Comparison of ENCODE assay signal across 8 mouse cellular contexts in the genomic region with DNA sequence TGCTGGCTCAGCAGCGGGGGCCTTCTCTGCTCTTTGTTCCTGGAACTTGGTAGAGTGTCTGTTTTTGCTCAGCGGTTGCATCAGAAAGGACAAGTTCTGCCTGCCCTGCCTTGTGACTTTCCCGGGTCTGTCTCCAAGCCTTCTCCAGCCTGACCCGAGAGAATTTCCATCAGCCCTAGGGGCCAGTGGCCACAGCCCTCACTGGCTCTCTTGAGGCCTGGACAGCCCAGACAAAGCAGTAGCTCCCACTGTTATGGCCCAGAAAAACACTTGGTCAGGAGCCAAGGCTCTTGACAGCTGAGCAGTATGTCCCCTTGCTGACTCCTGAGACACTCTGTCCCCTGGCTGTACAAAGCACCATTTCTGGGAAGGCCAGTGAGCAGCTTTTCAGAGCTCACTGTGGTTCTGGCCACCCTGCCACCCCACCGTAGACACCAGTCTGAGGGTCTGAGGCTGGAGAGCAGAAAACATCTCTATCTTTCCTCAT. TPM values are rescaled to one million over a fixed set of nuclear protein-coding genes. Genes with fewer than 3 reads are reported as not detected.
DNase-seq lines count a peak whose midpoint lies in the region; ATAC-seq lines count a peak whose summit lies in the region.

Gene Phyhd1 (plus strand): TSS at position 437 of the 487 bp plus-strand sequence.

- peak within 1 kb of the TSS; percentile 26; the same call in 1 of the 2 replicates for H3K4me2 ChIP-seq in embryonic facial prominence, embryonic 14.5 days (ENCODE audit: low read depth, low read length)
- peak within 1 kb of the TSS; percentile 38 for H3K4me2 ChIP-seq in kidney, embryonic 15.5 days
- peak within 1 kb of the TSS; percentile 39 for H3K4me2 ChIP-seq in limb, embryonic 13.5 days (replicated peaks)

- no peak; the same call in 1 of the 2 replicates for ATAC-seq in embryonic facial prominence, embryonic 14.5 days (ENCODE audit: low read depth)
- no peak; the same call in 1 of the 2 replicates for ATAC-seq in kidney, embryonic 15.5 days (replicated peaks; ENCODE audit: low FRiP score)
- ATAC-seq in limb, embryonic 13.5 days (ENCODE audit: low FRiP score, low read depth) = no peak

- H3K36me3 ChIP-seq in embryonic facial prominence, embryonic 14.5 days (ENCODE audit: control insufficient read depth, insufficient read depth, low read length) = peaks cover 35% of the 10 kb centered on the region
- H3K36me3 ChIP-seq in heart, embryonic 10.5 days = peaks cover 38% of the 10 kb centered on the region
- H3K36me3 ChIP-seq in kidney, embryonic 15.5 days = peaks cover 37% of the 10 kb centered on the region
- H3K36me3 ChIP-seq in limb, embryonic 13.5 days = peaks cover 43% of the 10 kb centered on the region

- 20% methylated on average over 5 of the region's 5 CpGs for WGBS in embryonic facial prominence, embryonic 14.5 days
- WGBS in heart, embryonic 10.5 days = 23% methylated on average over 5 of the region's 5 CpGs
- 55% methylated on average over 5 of the region's 5 CpGs for WGBS in kidney, embryonic 15.5 days
- 38% methylated on average over 4 of the region's 5 CpGs for WGBS in limb, embryonic 13.5 days

- H3K4me1 ChIP-seq in embryonic facial prominence, embryonic 14.5 days (ENCODE audit: control insufficient read depth, insufficient read depth, low read length) = peaks cover 28% of the 10 kb centered on the region
- H3K4me1 ChIP-seq in heart, embryonic 10.5 days = peaks cover 46% of the 10 kb centered on the region
- peaks cover 62% of the 10 kb centered on the region for H3K4me1 ChIP-seq in kidney, embryonic 15.5 days
- peaks cover 45% of the 10 kb centered on the region for H3K4me1 ChIP-seq in limb, embryonic 13.5 days

- DNase-seq in urinary bladder, postnatal 14 days (ENCODE audit: low spot score) = peak; percentile 58
- no peak for DNase-seq in urinary bladder, postnatal 10 days (ENCODE audit: low spot score)
- DNase-seq in embryonic facial prominence, embryonic 14.5 days (ENCODE audit: low spot score) = peak; percentile 68
- DNase-seq in heart, embryonic 10.5 days (ENCODE audit: low spot score) = no peak
- peak; percentile 5 for DNase-seq in naive thymus-derived CD4-positive, alpha-beta T cell, adult 2 months (ENCODE audit: low read depth)
- no peak for DNase-seq in thymus, postnatal 4 days

- no peak within 1 kb of the TSS for H3K4me3 ChIP-seq in embryonic facial prominence, embryonic 14.5 days (ENCODE audit: low read depth, low read length)
- H3K4me3 ChIP-seq in heart, embryonic 10.5 days = peak within 1 kb of the TSS; percentile 29
- H3K4me3 ChIP-seq in kidney, embryonic 15.5 days (replicated peaks) = peak within 1 kb of the TSS; percentile 12
- no peak within 1 kb of the TSS for H3K4me3 ChIP-seq in limb, embryonic 13.5 days

- H3K9ac ChIP-seq in embryonic facial prominence, embryonic 14.5 days (ENCODE audit: low read depth, low read length) = peak within 1 kb of the TSS; percentile 42
- H3K9ac ChIP-seq in kidney, embryonic 15.5 days = 0 out of 2 replicates have a peak within 1 kb of the TSS, but pooled peaks have one; percentile 8
- H3K9ac ChIP-seq in limb, embryonic 13.5 days = peak within 1 kb of the TSS; percentile 4

- no peaks in the 10 kb centered on the region for H3K27me3 ChIP-seq in embryonic facial prominence, embryonic 14.5 days (replicated peaks; ENCODE audit: control insufficient read depth, insufficient read depth, low read length)
- H3K27me3 ChIP-seq in heart, embryonic 10.5 days (ENCODE audit: insufficient read depth, poor library complexity, severe bottlenecking) = no peaks in the 10 kb centered on the region
- H3K27me3 ChIP-seq in kidney, embryonic 15.5 days = no peaks in the 10 kb centered on the region
- no peaks in the 10 kb centered on the region for H3K27me3 ChIP-seq in limb, embryonic 13.5 days

- H3K9me3 ChIP-seq in embryonic facial prominence, embryonic 14.5 days (ENCODE audit: control insufficient read depth, low read length) = no peaks in the 10 kb centered on the region
- no peaks in the 10 kb centered on the region for H3K9me3 ChIP-seq in heart, embryonic 10.5 days
- no peaks in the 10 kb centered on the region for H3K9me3 ChIP-seq in kidney, embryonic 15.5 days (replicated peaks)
- no peaks in the 10 kb centered on the region for H3K9me3 ChIP-seq in limb, embryonic 13.5 days

- H3K27ac ChIP-seq in embryonic facial prominence, embryonic 14.5 days (replicated peaks; ENCODE audit: low read depth, low read length) = peak within 1 kb of the TSS; percentile 80
- H3K27ac ChIP-seq in heart, embryonic 10.5 days = peak within 1 kb of the TSS; percentile 85
- peak within 1 kb of the TSS; percentile 91 for H3K27ac ChIP-seq in kidney, embryonic 15.5 days
- H3K27ac ChIP-seq in limb, embryonic 13.5 days = peak within 1 kb of the TSS; percentile 86

RNA-seq across cellular contexts. Expression of gene Phyhd1, which starts in this region (rescaled TPM):
- 5.4 and 5.7 TPM in 2 replicates for polyA plus RNA-seq in embryonic facial prominence, embryonic 14.5 days (2014; fragmentation: Nextera tagmentation; extraction: Ambion mirVana)
- 4.4 and 5.2 TPM in 2 replicates for polyA plus RNA-seq in heart, embryonic 10.5 days (2016; fragmentation: Nextera tagmentation; extraction: Ambion mirVana)
- polyA plus RNA-seq in kidney, embryonic 15.5 days (2015; fragmentation: Nextera tagmentation; extraction: Ambion mirVana) = 11.5 and 13.3 TPM in 2 replicates
- 4.1 and 4.5 TPM in 2 replicates for polyA plus RNA-seq in limb, embryonic 13.5 days (2015; fragmentation: Nextera tagmentation; extraction: Ambion mirVana)

Comparison
In these comparisons a context has a peak if more than half of its experiments do, and no peak if none do; other contexts are left out.
1. DNase-seq: peak in urinary bladder, postnatal 14 days (single experiment), embryonic facial prominence, embryonic 14.5 days (single experiment) and naive thymus-derived CD4-positive, alpha-beta T cell, adult 2 months (single experiment); none in urinary bladder, postnatal 10 days (single experiment), heart, embryonic 10.5 days (single experiment) and thymus, postnatal 4 days (single experiment).
2. H3K4me3 ChIP-seq: peak in heart, embryonic 10.5 days (single experiment) and kidney, embryonic 15.5 days (single experiment); none in embryonic facial prominence, embryonic 14.5 days (single experiment) and limb, embryonic 13.5 days (single experiment).
3. Peak in every context shown above with its lines, with median percentiles within 50 percentile points of each other: H3K27ac ChIP-seq, H3K4me2 ChIP-seq and H3K9ac ChIP-seq.